Mouse (Mus musculus) lung, postnatal 36 days (tissue): ENCODE measurements around the gene Tnnt1.
A peak's percentile ranks its signal among the peaks of the same experiment; 100 is the strongest.
"Not testable (repeated sequence)": the region's sequence is repeated elsewhere in the genome, so short reads cannot be mapped to it uniquely, and the experiment has no call there.

ENCODE experiments used
- DNase-seq: peaks from one replicate; pipeline ENCODE4 v3.0.0; 2022; ENCODE audit warnings: mixed read lengths

Gene Tnnt1

GRCm38 (mm10) chr7:4516332-4517050 lies at the start of gene Tnnt1:
Gene Tnnt1, minus strand, starts transcription at chr7:4516382.
- no peak for DNase-seq

- DNase-seq = no peak
Measured at GRCm38 (mm10) chr7:4562660-4563059, 46.5 kb upstream of the Tnnt1 start.

GRCm38 (mm10) chr7:4557167-4557560 lies 41.0 kb upstream of the Tnnt1 start:
- no peak for DNase-seq

GRCm38 (mm10) chr7:4556256-4557166 lies 40.3 kb upstream of the Tnnt1 start:
- DNase-seq = peak; percentile 78

- DNase-seq = no peak
Measured at GRCm38 (mm10) chr7:4547221-4547641, 31.0 kb upstream of the Tnnt1 start, which contains the start of gene Syt5. Gene Syt5, minus strand, starts transcription at chr7:4547541.

- peak; percentile 50 for DNase-seq
Measured at GRCm38 (mm10) chr7:4546591-4547131, 30.5 kb upstream of the Tnnt1 start.

GRCm38 (mm10) chr7:4546050-4546449 lies 29.9 kb upstream of the Tnnt1 start:
- no peak for DNase-seq

GRCm38 (mm10) chr7:4542013-4542412 lies 25.8 kb upstream of the Tnnt1 start:
- DNase-seq = no peak

- DNase-seq = no peak
Measured at GRCm38 (mm10) chr7:4541344-4541743, 25.2 kb upstream of the Tnnt1 start.

- no peak for DNase-seq
Measured at GRCm38 (mm10) chr7:4539019-4539418, 22.8 kb upstream of the Tnnt1 start.

- DNase-seq = no peak
Measured at GRCm38 (mm10) chr7:4537181-4537580, 21.0 kb upstream of the Tnnt1 start.

- DNase-seq = no peak
Measured at GRCm38 (mm10) chr7:4536369-4536768, 20.2 kb upstream of the Tnnt1 start.

GRCm38 (mm10) chr7:4532005-4532729 lies 16.0 kb upstream of the Tnnt1 start, which contains the start of gene Dnaaf3:
Gene Dnaaf3, minus strand, starts transcription at chr7:4532453.
- peak; percentile 86 for DNase-seq

GRCm38 (mm10) chr7:4530166-4530565 lies 14.0 kb upstream of the Tnnt1 start:
- not testable (repeated sequence) for DNase-seq

GRCm38 (mm10) chr7:4527302-4527689 lies 11.1 kb upstream of the Tnnt1 start:
- no peak for DNase-seq

- peak; percentile 86 for DNase-seq
Measured at GRCm38 (mm10) chr7:4526341-4527301, 10.4 kb upstream of the Tnnt1 start.

- DNase-seq = peak; percentile 68
Measured at GRCm38 (mm10) chr7:4524212-4524922, 8.2 kb upstream of the Tnnt1 start, which contains the start of gene Tnni3. Gene Tnni3, minus strand, starts transcription at chr7:4524229.

GRCm38 (mm10) chr7:4523205-4524130 lies 7.3 kb upstream of the Tnnt1 start:
- DNase-seq = no peak

- no peak for DNase-seq
Measured at GRCm38 (mm10) chr7:4522292-4522691, 6.1 kb upstream of the Tnnt1 start.
